Mouse (Mus musculus) activated CD4-positive, CD25-positive, alpha-beta regulatory T cell, adult 4 months (primary cell): ENCODE data around the gene Slc16a11. TPM values are rescaled to one million over a fixed set of nuclear protein-coding genes. Genes with fewer than 3 reads are reported as not detected.

Experiments
- ATAC-seq: one replicate; pipeline ENCODE4 v1.8.0; 2017
- polyA plus RNA-seq, 2 experiments: library from polyadenylated mRNA; unstranded; fragments of 100-300 nt; shearing (Covaris generic); gene quantifications; one replicate each; pipeline ENCODE4 v1.2.1; 2017

Slc16a11 gene
- polyA plus RNA-seq, 2 experiments from 2014 or later = not detected

- ATAC-seq = no peak
These were observed 10.9 kb upstream of the Slc16a11 start for GRCm38 (mm10) chr11:70201691-70202090.

- no peak for ATAC-seq
These were observed 5.8 kb upstream of the Slc16a11 start for GRCm38 (mm10) chr11:70206801-70207200.

- no peak for ATAC-seq
These were observed 5.3 kb upstream of the Slc16a11 start for GRCm38 (mm10) chr11:70207283-70207682.

GRCm38 (mm10) chr11:70208778-70209388 is 3.7 kb upstream of the Slc16a11 start:
- ATAC-seq = no peak

GRCm38 (mm10) chr11:70210681-70211080 is 1.9 kb upstream of the Slc16a11 start:
- ATAC-seq = no peak

GRCm38 (mm10) chr11:70211972-70212371 is 580 bp upstream of the Slc16a11 start:
- ATAC-seq = no peak

- ATAC-seq = no peak
These were observed 344 bp downstream of the Slc16a11 start for GRCm38 (mm10) chr11:70212896-70213295.

GRCm38 (mm10) chr11:70213736-70214135 is 1.2 kb downstream of the Slc16a11 start:
- ATAC-seq = no peak

GRCm38 (mm10) chr11:70214191-70214855 is 1.8 kb downstream of the Slc16a11 start:
- no peak for ATAC-seq

- ATAC-seq = no peak
These were observed 2.3 kb downstream of the Slc16a11 start for GRCm38 (mm10) chr11:70214856-70215209.

GRCm38 (mm10) chr11:70215301-70215700 is 2.7 kb downstream of the Slc16a11 start:
- no peak for ATAC-seq

GRCm38 (mm10) chr11:70216103-70216502 is 3.6 kb downstream of the Slc16a11 start:
- ATAC-seq = no peak

GRCm38 (mm10) chr11:70218039-70218438 is 5.5 kb downstream of the Slc16a11 start:
- ATAC-seq = no peak

GRCm38 (mm10) chr11:70218741-70219470 is 6.4 kb downstream of the Slc16a11 start:
- ATAC-seq = no peak

GRCm38 (mm10) chr11:70219873-70220272 is 7.3 kb downstream of the Slc16a11 start:
- ATAC-seq = no peak

- ATAC-seq = no peak
These were observed 7.8 kb downstream of the Slc16a11 start for GRCm38 (mm10) chr11:70220323-70220722.

GRCm38 (mm10) chr11:70220731-70221602 is 8.4 kb downstream of the Slc16a11 start, which contains the start of gene Slc16a13:
Slc16a13 (minus strand) TSS chr11:70221064.
- peak; percentile 87 for ATAC-seq

GRCm38 (mm10) chr11:70221603-70222500 is 9.3 kb downstream of the Slc16a11 start:
- ATAC-seq = no peak

- ATAC-seq = no peak
These were observed 11.2 kb downstream of the Slc16a11 start for GRCm38 (mm10) chr11:70223724-70224123.

- no peak for ATAC-seq
These were observed 13.4 kb downstream of the Slc16a11 start for GRCm38 (mm10) chr11:70225798-70226601.

- ATAC-seq = no peak
These were observed 14.0 kb downstream of the Slc16a11 start for GRCm38 (mm10) chr11:70226602-70226890.
